Mouse (Mus musculus) testis, adult 2 months (tissue): Measurements from ENCODE around the gene 3110082I17Rik.

ENCODE experiments used
- CTCF ChIP-seq: fragments of 200-500 bp; IDR thresholded peaks from 2 replicates; pipeline ENCODE4 v1.5.1; 2012; ENCODE audit warnings: low read depth, mild to moderate bottlenecking, inconsistent platforms, low read length, moderate library complexity; ENCODE audit not compliant: control insufficient read depth, insufficient read depth, insufficient replicate concordance
- POLR2A ChIP-seq: fragments of 200-500 bp; IDR thresholded peaks from 2 replicates; pipeline ENCODE4 v1.6.1; 2012; ENCODE audit warnings: low read depth, mild to moderate bottlenecking, inconsistent platforms, low read length, moderate library complexity; ENCODE audit not compliant: control insufficient read depth

GRCm38 (mm10) chr5:139407121-139407885, 53.0 kb downstream of the 3110082I17Rik start:
- TF ChIP-seq CTCF: no peak
- TF ChIP-seq POLR2A: no peak
